Comparison of ENCODE assay signal across 18 mouse cellular contexts in the genomic region with DNA sequence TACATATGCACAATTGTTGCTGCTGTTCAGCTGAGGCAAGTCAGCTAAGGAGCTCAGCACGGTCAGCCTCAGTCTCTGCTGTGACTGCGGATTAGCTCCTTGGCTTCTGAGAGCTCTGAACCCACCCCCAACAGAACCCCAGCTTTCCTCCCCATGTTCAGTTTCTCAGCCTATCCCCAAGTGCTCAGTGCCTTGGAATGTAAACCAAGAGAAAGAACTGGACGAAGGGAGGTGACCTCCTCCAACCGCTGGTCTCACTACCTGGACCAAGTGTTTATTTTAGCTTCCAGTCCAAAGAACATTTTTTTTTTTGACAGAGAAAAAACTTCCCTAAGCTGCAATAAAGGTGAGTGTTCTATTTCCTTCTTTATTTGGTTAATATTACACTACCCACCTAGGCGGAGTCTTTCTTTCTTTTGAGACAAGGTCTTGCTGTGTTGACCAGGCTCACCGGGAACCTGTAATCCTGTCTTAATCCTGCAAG.
DNase-seq lines count a peak whose midpoint lies in the region; ATAC-seq and TF ChIP-seq lines count a peak whose summit lies in the region.
"Had no signal": no experiment of that assay in that cellular context is flagged by ENCODE, and none has a peak within 500 bp of the region (broad histone marks: within the 10 kb centered on the region; RNA-seq: fewer than 3 reads in every experiment).

No protein-coding gene starts in this region.

- no peaks in the 10 kb centered on the region for H3K27me3 ChIP-seq in kidney, adult 2 months (replicated peaks; ENCODE audit: control insufficient read depth, insufficient read depth, low read length)
- H3K27me3 ChIP-seq: forebrain, embryonic 15.5 days; heart, embryonic 12.5 days; liver, embryonic 13.5 days; neural tube, embryonic 15.5 days; Patski had no signal

- TF ChIP-seq POLR2A in kidney, adult 2 months (IDR thresholded peaks at IDR 0.05; ENCODE audit: low read depth, low read length) = no peak

- 28% methylated on average over 6 of the region's 6 CpGs for WGBS in kidney, adult 2 months

- ATAC-seq in CD4-positive, CD25-positive, alpha-beta regulatory T cell, adult 4 months = no peak
- ATAC-seq: forebrain, embryonic 15.5 days; inflammation-experienced regulatory T-cells, adult 6 months; Patski had no signal

- intact Hi-C loops in left cerebral cortex, postnatal 10 days (cut with DNase I) = no loop called here

- peak overlapping the region; percentile 91 for H3K27ac ChIP-seq in kidney, adult 2 months (ENCODE audit: insufficient read depth, low read depth, low read length)
- H3K27ac ChIP-seq: forebrain, embryonic 15.5 days; liver, embryonic 13.5 days; neural tube, embryonic 15.5 days had no signal

- DNase-seq in kidney, adult 2 months = peak; percentile 72
- peak; percentile 58 for DNase-seq in kidney, postnatal 14 days
- peak; percentile 46 for DNase-seq in lung, postnatal 14 days
- DNase-seq in Muller cell, postnatal 12 days (ENCODE audit: inconsistent ontology term) = no peak
- no peak for DNase-seq in left cerebral cortex, postnatal 10 days (ENCODE audit: extremely low spot score in 1 of 2, low spot score in 2 of 2)
- DNase-seq in gastrocnemius, postnatal 25 days = no peak
- DNase-seq: cerebellum, adult 8-10 months; embryo, embryonic 11 days; gastrocnemius, postnatal 10 days; heart, postnatal 4 days; liver, embryonic 13.5 days; thymus, adult 2 months had no signal

- no peak overlapping the region for H3K4me3 ChIP-seq in kidney, adult 2 months (ENCODE audit: insufficient read depth, low read depth, low read length)
- H3K4me3 ChIP-seq: forebrain, embryonic 15.5 days; heart, embryonic 12.5 days; liver, embryonic 13.5 days; neural tube, embryonic 15.5 days had no signal

- no peaks in the 10 kb centered on the region for H3K36me3 ChIP-seq in kidney, adult 2 months (ENCODE audit: control insufficient read depth, insufficient read depth, low read length)
- H3K36me3 ChIP-seq: forebrain, embryonic 15.5 days; heart, embryonic 12.5 days; liver, embryonic 13.5 days; neural tube, embryonic 15.5 days had no signal

- TF ChIP-seq CTCF in kidney, adult 2 months (conservative IDR thresholded peaks at IDR 0.05; ENCODE audit: insufficient read depth, insufficient read length, low read depth, low read length) = no peak

- H3K4me1 ChIP-seq in kidney, adult 2 months (ENCODE audit: control insufficient read depth, insufficient read depth, low read length) = peaks cover 10% of the 10 kb centered on the region
- H3K4me1 ChIP-seq: forebrain, embryonic 15.5 days; neural tube, embryonic 15.5 days had no signal

Comparison
In these comparisons a context has a peak if more than half of its experiments do, and no peak if none do; other contexts are left out.
1. DNase-seq: peak in kidney, adult 2 months (single experiment), kidney, postnatal 14 days (single experiment) and lung, postnatal 14 days (single experiment); none in Muller cell, postnatal 12 days (single experiment), left cerebral cortex, postnatal 10 days (0 of 2) and gastrocnemius, postnatal 25 days (single experiment).